Mouse (Mus musculus) erythroblast, embryonic 14.5 days (primary cell): ENCODE measurements around the gene Gm17324.

Experiments
- GATA1 ChIP-seq: IDR thresholded peaks from 2 replicates; pipeline ENCODE4 v1.6.1; 2012; ENCODE audit warnings: low read length, inconsistent platforms, mixed read lengths
- TAL1 ChIP-seq: IDR thresholded peaks from 3 replicates; pipeline ENCODE4 v1.6.1; 2012; ENCODE audit warnings: low read length, inconsistent platforms, mixed read lengths

- no peak for TF ChIP-seq GATA1
- TF ChIP-seq TAL1: no peak
Observed at GRCm38 (mm10) chr9:78465725-78466124, 17.1 kb upstream of the Gm17324 start.
